Mouse (Mus musculus) liver, adult 2 months (tissue): ENCODE measurements around the gene Slc3a1. TPM values are rescaled to one million over a fixed set of nuclear protein-coding genes. Genes with fewer than 3 reads are reported as not detected.

Experiments
- DNase-seq: peaks from one replicate; pipeline ENCODE4 v3.0.0-alpha.2; 2011; ENCODE audit warnings: low read depth, low spot score; ENCODE audit errors: extremely low read depth
- H3K27ac ChIP-seq: fragments of 200-500 bp; replicated peaks from 2 replicates; pipeline ENCODE4 v1.5.1; 2012; ENCODE audit warnings: low read depth, mild to moderate bottlenecking, control low read depth, inconsistent platforms, low read length; ENCODE audit not compliant: insufficient read depth
- H3K27me3 ChIP-seq: fragments of 200-500 bp; 2 replicates; pipeline ENCODE4 v1.6.1; 2012; ENCODE audit warnings: mild to moderate bottlenecking, moderate library complexity, low read length, inconsistent platforms; ENCODE audit not compliant: control insufficient read depth, insufficient read depth
- H3K36me3 ChIP-seq: fragments of 200-500 bp; 2 replicates; pipeline ENCODE4 v1.6.1; 2012; ENCODE audit warnings: low read length, inconsistent platforms; ENCODE audit not compliant: control insufficient read depth, insufficient read depth
- H3K4me1 ChIP-seq: fragments of 200-500 bp; 2 replicates; pipeline ENCODE4 v1.6.1; 2011; ENCODE audit warnings: low read length; ENCODE audit not compliant: control insufficient read depth, insufficient read depth
- H3K4me3 ChIP-seq: fragments of 200-500 bp; 2 replicates; pipeline ENCODE4 v1.5.1; 2011; ENCODE audit warnings: low read depth, mild to moderate bottlenecking, control low read depth, low read length, moderate library complexity; ENCODE audit not compliant: insufficient read depth
- H3K79me2 ChIP-seq: fragments of 200-500 bp; 2 replicates; pipeline ENCODE4 v1.6.1; 2012; ENCODE audit warnings: inconsistent platforms, mild to moderate bottlenecking, low read length, moderate library complexity; ENCODE audit not compliant: control insufficient read depth, insufficient read depth
- H3K9ac ChIP-seq: fragments of 200-500 bp; 2 replicates; pipeline ENCODE4 v1.6.1; 2012; ENCODE audit warnings: low read depth, mild to moderate bottlenecking, control low read depth, inconsistent platforms, low read length
- CTCF ChIP-seq: fragments of 200-500 bp; IDR thresholded peaks from 2 replicates; pipeline ENCODE4 v1.5.1; 2011; ENCODE audit warnings: low read depth, low read length, control low read depth
- POLR2A ChIP-seq: fragments of 200-500 bp; IDR thresholded peaks from 2 replicates; pipeline ENCODE4 v1.6.1; 2011; ENCODE audit warnings: low read length, control low read depth; ENCODE audit not compliant: insufficient read depth; ENCODE audit errors: extremely low read depth
- WGBS: fragments of 180-500 bp; shearing (Covaris S2); methylation state at CpG from one replicate; pipeline ENCODE4 v1.1.7; 2018; 5-methylcytosine and 5-hydroxymethylcytosine counted together
- polyA plus RNA-seq: library from polyadenylated mRNA; depleted of rRNA; stranded (reverse); fragments of >200 nt; gene quantifications from 2 replicates; pipeline ENCODE4 v1.2.3, GENCODE M21; 2012
- total RNA-seq: library from RNA; depleted of rRNA; stranded (reverse); fragments of >200 nt; gene quantifications from 2 replicates; pipeline ENCODE4 v1.2.3, GENCODE M21; 2014

Slc3a1 gene
- total and polyA plus RNA-seq, 2 experiments: 16.3 to 50.2 TPM

DNA sequence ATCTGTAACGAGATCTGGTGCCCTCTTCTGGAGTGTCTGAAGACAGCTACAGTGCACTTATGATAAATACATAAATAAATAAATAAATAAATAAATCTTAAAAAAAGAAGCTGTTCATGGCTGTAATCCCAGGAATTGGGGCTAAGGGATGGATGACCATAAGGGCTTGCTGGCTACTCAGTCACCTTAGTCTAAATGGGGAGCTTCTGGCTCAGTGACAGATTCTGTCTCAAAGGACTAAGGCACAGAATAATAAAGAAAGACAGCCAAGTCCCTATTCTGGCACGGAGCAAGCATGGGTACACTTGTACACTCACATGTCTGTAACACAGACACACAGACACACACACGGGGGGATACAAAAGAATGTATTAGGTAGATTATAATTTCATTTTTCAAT lies 51.1 kb downstream of the Slc3a1 start:
- Histone ChIP-seq H3K27ac (no peak overlapping the region), H3K27me3 (no peaks in the 10 kb centered on the region), H3K9ac (no peak overlapping the region), H3K4me1 (no peaks in the 10 kb centered on the region), H3K36me3 (peaks cover 28% of the 10 kb centered on the region), H3K79me2 (no peaks in the 10 kb centered on the region), H3K4me3 (no peak overlapping the region)
- TF ChIP-seq CTCF: no peak
- TF ChIP-seq POLR2A: no peak
- WGBS: 93% methylated on average over 3 of the region's 3 CpGs
- no peak for DNase-seq

DNA sequence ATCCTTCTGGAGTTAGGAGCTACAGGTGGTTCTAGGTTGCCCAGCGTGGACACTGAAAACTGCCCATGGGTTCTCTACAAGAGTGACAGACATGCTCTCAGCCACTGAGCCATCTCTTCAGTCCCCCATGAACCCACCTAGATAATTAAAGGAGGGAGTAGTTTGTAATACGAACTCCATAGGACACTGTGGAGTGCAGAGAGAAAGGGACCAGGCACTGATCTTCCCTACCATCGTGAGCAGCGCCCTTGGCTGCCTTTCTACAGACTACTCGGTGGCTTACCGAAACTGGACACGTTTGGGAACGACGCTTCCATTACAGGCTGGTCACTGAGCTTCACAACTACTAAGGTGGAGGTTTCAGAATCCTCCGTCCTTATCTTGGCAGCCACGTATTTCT lies 52.6 kb downstream of the Slc3a1 start:
- WGBS: 90% methylated on average over 11 of the region's 11 CpGs
- Histone ChIP-seq H3K27me3 (no peaks in the 10 kb centered on the region), H3K36me3 (peaks cover 20% of the 10 kb centered on the region), H3K4me3 (no peak overlapping the region), H3K9ac (no peak overlapping the region), H3K27ac (no peak overlapping the region), H3K79me2 (no peaks in the 10 kb centered on the region), H3K4me1 (no peaks in the 10 kb centered on the region)
- TF ChIP-seq POLR2A (no peak), CTCF (no peak)
- no peak for DNase-seq

- H3K4me3 ChIP-seq: no peak overlapping the region
- H3K27me3 ChIP-seq: no peaks in the 10 kb centered on the region
- DNase-seq: no peak
- H3K9ac ChIP-seq: no peak overlapping the region
- H3K27ac ChIP-seq: no peak overlapping the region
- H3K36me3 ChIP-seq: peaks cover 1% of the 10 kb centered on the region; the same call in 1 of the 2 replicates
- no peaks in the 10 kb centered on the region; the same call in 1 of the 2 replicates for H3K79me2 ChIP-seq
- H3K4me1 ChIP-seq: no peaks in the 10 kb centered on the region; the same call in 1 of the 2 replicates
- WGBS: 67% methylated on average over 2 of the region's 2 CpGs
- TF ChIP-seq POLR2A (no peak), CTCF (no peak)
Measured at GRCm38 (mm10) chr17:85085335-85085734, 57.2 kb downstream of the Slc3a1 start.

DNA sequence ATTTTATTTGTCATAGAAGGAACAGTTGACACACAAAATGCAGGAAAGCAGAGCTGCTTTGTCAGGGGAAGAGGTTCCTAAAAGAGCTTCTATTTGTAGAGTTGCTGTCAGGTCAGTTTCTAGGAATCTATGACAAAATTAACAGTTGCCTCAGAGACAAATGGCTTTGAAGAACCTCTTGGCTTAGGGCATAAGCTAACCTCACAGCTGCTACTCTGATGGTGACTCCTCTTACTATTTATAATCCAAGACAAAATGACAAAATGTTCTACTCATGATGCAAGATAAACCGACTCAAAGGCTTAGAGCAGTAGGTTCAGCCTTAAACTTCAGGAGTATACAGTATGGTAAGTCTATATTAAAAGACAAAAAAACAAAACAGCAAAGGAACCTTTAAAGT lies 58.3 kb downstream of the Slc3a1 start:
- WGBS: 87% methylated on average over 1 of the region's 1 CpGs
- Histone ChIP-seq H3K4me3 (no peak overlapping the region), H3K36me3 (peaks cover 1% of the 10 kb centered on the region; the same call in 1 of the 2 replicates), H3K27ac (no peak overlapping the region), H3K79me2 (no peaks in the 10 kb centered on the region; the same call in 1 of the 2 replicates), H3K9ac (no peak overlapping the region), H3K27me3 (no peaks in the 10 kb centered on the region), H3K4me1 (no peaks in the 10 kb centered on the region; the same call in 1 of the 2 replicates)
- TF ChIP-seq CTCF (no peak), POLR2A (no peak)
- DNase-seq: no peak

GRCm38 (mm10) chr17:85087591-85087990 lies 59.4 kb downstream of the Slc3a1 start:
- TF ChIP-seq CTCF: no peak
- TF ChIP-seq POLR2A: no peak
- H3K9ac ChIP-seq: no peak overlapping the region
- H3K36me3 ChIP-seq: no peaks in the 10 kb centered on the region; the same call in 1 of the 2 replicates
- H3K4me3 ChIP-seq: no peak overlapping the region
- no peak for DNase-seq
- no peaks in the 10 kb centered on the region; the same call in 1 of the 2 replicates for H3K4me1 ChIP-seq
- no peaks in the 10 kb centered on the region; the same call in 1 of the 2 replicates for H3K79me2 ChIP-seq
- WGBS: 95% methylated on average over 5 of the region's 5 CpGs
- no peaks in the 10 kb centered on the region for H3K27me3 ChIP-seq
- H3K27ac ChIP-seq: no peak overlapping the region

DNA sequence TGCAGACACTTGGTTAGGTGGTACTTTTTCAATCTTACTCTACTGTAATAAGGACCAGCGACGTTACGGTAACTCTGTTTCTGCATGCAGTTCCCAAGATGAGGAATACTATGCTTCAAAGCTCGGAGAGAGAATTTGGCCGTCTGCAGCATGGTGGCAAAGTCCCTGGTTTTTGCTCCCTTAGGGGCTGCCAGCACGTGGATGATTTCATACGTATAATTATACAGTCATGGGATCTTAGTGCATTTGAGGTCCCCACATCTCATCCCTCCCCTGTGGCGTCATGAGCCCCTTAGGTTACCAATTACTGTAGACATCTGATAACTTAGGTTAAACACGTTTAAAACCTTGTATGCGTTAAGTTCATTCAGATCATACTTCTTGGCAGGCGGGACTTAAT lies 60.2 kb downstream of the Slc3a1 start:
- WGBS: 94% methylated on average over 11 of the region's 11 CpGs
- Histone ChIP-seq H3K27me3 (no peaks in the 10 kb centered on the region), H3K4me1 (no peaks in the 10 kb centered on the region; the same call in 1 of the 2 replicates), H3K27ac (no peak overlapping the region), H3K36me3 (no peaks in the 10 kb centered on the region), H3K4me3 (no peak overlapping the region), H3K9ac (no peak overlapping the region), H3K79me2 (no peaks in the 10 kb centered on the region; the same call in 1 of the 2 replicates)
- TF ChIP-seq POLR2A (no peak), CTCF (no peak)
- no peak for DNase-seq
